Mouse (Mus musculus): Measurements from ENCODE around the gene Shisa7.
"Not testable (repeated sequence)": the region's sequence is repeated elsewhere in the genome, so short reads cannot be mapped to it uniquely, and the experiment has no call there.

The Shisa7 gene

DNA sequence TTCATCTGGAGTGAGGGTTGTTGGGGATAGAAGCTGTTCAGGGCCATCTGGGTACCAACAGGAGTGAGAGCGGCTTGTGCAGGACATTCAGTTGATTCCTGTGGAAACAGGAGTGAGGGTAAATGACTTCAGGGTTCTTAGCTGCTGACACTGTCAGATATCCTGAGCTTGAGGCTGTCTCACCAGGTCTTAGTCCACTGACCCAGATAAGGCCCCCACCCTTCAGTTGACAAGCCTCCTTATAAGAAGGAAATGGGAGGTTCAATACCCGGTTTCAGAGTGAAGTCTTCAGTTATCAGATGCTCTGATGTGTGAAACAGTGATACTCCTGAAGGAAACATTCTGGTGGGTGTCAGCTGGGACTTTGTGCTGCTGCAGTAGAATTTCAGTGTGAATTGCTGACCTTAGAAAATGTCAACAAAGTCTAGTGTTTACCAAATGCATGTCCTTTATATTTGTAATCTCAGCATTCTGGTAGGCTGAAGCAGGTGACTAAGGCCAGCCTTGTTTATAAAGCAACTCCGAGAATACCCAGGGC, 49.8 kb downstream of the Shisa7 start:
- no peak for DNase-seq (ENCODE audit: low read depth)

DNA sequence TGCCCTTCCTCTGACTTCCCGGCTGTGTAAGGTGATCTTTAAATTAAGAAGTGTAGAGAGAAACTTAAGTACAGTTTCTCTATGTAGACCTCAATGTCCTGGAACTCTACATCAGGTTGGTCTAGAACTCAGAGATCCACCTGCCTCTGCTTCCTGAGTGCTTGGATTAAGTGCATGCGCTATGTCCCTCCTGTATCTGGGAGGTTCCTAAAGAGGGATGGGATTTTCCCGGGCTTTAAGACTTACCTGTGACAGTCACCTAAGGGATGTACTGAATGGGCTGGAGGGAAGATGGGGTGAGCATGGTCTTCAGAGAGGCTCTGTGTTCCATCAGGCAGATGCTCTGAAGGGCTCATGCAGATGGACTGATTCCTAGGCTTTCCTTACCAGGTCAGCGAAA, 50.8 kb downstream of the Shisa7 start:
- DNase-seq (ENCODE audit: low read depth): no peak

DNA sequence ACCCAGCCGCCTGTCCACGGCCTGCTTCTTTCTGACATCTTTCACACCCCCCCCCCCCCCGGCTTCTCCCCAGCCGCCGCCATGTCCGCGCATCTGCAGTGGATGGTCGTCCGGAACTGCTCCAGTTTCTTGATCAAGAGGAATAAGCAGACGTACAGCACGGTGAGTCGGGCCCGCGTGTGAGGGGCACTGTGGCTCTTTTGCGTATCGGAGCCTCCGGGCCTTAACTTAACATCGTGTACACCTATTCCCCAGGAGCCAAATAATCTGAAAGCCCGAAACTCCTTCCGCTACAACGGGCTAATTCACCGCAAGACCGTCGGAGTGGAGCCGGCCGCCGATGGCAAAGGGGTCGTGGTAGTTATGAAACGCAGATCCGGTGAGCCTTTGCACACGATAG, 51.2 kb downstream of the Shisa7 start:
- not testable (repeated sequence) for DNase-seq (ENCODE audit: low read depth)

DNA sequence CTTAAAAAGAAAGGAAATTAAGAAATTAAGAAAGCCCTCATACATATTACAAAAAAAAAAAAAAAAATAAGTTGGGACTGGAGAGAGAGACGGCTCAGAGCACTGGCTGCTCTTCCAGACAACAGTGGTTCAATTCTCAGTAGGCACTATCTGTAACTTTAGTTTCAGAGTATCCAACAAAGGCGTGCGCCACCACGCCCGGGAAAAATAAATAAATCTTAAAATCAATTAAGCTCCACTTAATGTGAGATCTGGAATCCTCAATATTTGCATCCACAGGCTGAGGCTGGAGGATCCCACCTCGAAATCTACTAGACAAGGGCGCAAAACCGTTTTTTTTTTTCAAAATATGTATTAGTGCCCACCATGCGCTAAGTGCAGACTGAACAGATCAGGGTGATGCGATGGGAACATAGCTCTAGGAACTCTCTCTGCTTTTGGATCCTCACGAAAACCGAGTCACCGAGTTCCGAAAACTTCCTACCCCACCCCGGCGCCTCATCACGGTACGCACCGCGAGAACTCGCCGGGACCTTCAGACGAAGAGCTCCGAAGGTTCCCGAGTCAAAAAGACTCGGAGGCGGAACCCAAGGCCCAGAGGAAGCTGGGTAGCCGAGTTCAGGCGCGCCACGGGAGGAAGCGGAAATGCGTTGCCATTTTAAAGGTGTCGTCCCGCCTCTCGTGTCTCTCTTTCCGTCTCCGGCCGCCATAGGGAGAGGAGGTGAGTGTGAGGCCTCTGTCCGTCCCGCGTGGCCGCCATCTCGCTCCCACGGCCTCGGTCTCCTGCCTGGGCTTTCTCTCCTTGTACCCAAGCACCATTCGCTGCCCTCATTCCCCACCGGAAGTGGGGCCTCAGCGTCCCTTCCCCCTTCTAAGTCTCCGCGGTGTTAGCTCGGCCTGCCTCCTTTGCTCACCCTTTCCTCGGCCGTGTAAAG, 52.0 kb downstream of the Shisa7 start, which contains the start of gene Rpl28:
TSS of gene Rpl28 (plus strand) at position 597 of the 935 bp plus-strand sequence.
- DNase-seq (ENCODE audit: low read depth): peak; percentile 97

DNA sequence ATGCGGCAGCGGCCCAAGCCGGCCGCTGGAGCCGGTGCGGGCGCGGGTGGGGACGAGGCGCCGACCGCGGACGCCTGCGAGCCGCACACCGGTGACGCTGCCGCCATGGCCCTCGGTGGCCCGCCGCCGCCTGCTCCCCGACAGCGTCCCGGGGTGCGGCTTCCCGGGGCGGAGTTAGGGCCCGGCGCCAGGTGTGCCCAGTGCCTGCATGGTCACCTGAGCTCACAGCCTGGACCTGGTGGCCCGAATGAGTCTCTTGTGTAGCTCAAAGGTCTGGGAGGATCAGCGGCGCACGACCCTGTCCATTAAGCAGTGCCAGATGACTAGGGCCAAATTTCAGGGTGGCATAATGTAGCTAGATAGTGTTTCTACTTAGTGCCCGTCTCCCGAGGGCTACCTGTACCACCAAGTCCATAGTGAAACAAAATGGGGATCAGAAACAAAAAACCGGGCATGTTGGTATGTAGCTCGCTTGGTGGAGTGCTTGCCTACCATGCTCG, 55.0 kb downstream of the Shisa7 start, which contains the start of gene Tmem238:
TSS of gene Tmem238 (minus strand) at position 221 of the 500 bp plus-strand sequence.
- DNase-seq (ENCODE audit: low read depth): no peak

DNA sequence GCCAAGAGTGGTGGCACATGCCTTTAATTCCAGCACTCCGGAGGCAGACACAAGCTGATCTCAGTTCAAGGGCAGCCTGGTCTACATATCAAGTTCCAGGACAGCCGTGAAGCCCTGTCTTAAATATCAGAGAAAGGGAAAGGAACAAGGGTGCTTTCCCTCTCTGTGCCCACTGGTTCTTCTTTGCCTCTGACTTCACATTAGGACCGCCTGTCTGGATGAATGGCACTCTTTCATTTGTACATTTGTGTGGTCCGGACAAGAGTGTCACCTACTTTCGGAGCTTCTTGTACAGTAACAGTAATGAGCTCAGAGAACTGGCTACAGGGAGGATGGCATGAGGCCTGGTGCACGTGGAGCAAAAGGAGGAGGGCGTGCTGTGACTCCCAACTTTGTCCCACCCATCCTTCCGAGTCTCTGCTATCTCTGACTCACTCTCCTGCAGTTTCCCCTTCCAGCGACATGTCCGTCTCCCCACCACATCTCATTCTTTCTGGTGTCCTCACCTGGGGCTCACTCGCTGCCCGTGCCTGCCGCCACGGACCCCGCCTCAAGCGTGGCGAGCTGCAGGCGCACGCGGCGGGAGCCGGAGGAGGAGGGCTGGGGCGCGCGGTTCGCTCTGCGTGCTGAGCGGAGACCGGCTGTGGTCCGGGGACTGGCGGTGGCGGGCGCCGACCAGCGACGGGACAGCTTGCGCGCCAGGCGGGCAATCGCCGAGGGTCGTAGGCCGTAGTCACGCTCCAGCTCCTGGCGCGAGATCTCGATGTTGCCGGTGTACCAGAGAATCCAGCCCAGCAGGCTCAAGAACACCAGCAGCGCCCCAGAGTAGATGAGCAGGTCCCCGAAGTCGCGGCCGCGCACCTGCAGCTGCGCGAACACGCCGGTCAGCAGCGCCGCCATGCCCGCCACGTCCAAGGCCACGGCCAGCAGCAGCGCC, 55.7 kb downstream of the Shisa7 start:
- DNase-seq (ENCODE audit: low read depth): no peak

DNA sequence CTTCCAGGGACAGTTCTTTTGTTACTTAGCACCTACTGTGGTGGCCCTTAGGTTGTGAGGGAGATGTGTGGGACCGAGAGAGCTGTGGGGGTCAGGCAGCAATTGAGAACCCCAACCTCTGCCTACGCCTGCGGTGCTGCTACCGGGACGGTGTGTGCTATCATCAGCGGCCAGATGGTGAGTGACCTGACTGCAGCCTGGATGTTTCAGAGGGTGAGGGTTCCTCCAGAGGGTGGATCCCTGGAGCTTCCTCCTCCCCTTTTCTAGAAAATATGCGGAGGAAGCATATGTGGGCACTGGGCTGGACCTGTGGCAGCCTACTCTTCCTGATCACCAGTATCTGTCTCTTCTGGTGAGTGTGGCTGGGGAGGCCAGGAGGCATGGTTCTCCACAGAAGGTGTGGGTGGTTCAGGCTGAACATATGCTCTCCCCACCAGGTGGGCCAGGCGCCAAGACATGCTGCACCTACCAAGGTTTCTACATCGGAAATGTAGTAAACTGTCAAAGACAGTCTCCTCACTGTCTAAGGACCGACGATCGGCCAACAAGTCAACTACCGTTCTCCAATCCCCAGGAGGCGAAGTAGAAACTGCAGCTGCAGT, 60.7 kb downstream of the Shisa7 start:
- no peak for DNase-seq (ENCODE audit: low read depth)

DNA sequence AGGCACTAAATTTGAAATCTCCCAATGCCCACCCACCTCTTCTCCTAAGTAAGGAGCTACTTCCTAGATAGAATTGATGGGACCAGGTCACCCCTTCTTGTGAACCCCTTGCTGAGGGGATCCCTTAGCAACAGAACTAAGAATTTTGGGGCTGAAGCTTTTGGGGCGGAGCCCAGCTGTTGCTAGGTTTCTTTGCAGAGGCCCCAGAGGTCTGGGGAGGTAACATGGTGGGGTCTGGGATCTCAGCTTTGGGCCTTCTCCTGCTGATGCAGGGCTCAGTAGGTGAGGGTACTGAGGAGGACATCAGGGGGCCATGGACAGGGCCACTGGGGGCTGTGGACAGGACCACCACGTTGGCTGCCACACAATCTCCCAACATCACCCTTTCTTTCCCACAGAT, 61.7 kb downstream of the Shisa7 start, which contains the start of the genes Il11 and Tmem190:
TSS of gene Il11 (minus strand) at position 101 of the 400 bp plus-strand sequence.
TSS of gene Tmem190 (plus strand) at position 179 of the 400 bp plus-strand sequence.
- DNase-seq (ENCODE audit: low read depth): no peak

DNA sequence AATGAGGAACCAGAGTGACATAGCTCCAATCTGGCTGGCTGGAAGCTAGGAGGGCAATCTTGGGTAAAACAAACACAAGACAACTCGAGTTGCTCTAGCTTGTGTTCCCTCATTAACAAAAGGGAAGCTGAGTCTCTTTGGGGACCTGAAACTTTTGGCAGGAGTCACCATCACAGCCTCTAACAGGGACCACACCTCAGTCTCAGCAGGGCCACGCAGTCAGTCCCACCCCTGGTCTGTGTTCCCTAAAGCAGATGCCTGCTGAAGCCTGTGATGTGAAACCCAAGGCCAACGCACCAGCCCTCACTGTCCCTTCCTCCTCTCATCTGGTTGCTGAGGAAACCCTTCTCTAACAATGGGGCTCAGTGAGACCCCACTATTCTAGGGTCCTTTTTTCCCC, 62.4 kb downstream of the Shisa7 start:
- no peak for DNase-seq (ENCODE audit: low read depth)

DNA sequence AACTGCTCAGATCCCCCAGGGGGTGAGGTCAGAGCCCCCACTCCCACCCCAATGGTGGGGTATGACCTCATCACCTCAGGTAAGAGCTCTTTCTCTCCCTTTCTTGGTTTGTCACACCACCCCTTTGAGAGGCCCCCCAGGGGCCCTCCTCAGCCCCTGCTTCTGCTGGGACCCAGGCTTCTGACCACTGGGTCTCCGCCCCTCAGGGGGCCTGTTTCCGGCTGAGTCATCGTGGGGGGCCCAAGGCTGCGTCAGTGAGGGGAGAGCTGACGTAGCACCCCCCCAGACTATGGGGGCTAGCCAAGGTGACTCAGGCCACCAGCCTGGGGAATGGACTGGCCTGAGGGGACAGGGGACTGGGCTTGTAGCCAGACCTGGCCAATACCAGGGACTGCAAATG, 64.6 kb downstream of the Shisa7 start:
- DNase-seq (ENCODE audit: low read depth): no peak

DNA sequence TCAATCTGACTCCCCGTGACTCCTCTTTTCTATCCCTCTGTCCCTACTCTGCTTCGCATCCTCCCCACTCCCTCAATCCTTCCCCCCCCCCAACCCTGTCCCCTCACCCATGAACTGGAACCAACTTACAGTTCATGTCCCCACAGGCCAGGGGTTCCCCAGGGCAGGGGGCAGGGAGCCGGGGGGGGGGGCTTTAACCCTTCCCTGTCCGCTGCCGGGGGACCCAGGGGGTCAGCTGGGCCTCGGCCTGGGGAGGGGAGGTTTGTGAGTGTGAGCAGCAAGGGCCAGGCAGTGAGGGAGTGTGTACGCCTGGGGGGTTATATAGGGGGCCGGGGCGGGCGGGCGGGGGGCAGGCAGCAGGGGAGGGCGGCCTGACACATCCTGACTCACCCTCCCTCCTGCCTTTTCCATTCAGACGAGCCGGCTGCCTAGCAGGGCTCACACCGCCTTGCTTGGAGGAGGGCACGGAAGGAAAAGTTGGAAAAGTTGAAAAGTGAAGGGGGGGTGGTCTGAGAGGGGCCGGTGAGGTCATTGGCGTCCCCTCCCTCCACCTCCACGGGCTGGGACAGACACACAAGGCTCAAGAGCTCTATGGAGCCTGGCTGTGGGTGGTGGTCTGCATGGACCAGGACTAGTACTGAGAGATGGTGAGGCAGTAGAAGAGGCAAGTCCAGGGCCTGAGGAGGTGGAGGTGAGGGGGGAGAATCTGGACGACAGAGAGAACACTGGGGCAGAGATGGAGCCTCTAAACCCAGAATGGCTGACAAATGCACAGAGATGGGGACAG, 66.5 kb downstream of the Shisa7 start:
- DNase-seq (ENCODE audit: low read depth): no peak

DNA sequence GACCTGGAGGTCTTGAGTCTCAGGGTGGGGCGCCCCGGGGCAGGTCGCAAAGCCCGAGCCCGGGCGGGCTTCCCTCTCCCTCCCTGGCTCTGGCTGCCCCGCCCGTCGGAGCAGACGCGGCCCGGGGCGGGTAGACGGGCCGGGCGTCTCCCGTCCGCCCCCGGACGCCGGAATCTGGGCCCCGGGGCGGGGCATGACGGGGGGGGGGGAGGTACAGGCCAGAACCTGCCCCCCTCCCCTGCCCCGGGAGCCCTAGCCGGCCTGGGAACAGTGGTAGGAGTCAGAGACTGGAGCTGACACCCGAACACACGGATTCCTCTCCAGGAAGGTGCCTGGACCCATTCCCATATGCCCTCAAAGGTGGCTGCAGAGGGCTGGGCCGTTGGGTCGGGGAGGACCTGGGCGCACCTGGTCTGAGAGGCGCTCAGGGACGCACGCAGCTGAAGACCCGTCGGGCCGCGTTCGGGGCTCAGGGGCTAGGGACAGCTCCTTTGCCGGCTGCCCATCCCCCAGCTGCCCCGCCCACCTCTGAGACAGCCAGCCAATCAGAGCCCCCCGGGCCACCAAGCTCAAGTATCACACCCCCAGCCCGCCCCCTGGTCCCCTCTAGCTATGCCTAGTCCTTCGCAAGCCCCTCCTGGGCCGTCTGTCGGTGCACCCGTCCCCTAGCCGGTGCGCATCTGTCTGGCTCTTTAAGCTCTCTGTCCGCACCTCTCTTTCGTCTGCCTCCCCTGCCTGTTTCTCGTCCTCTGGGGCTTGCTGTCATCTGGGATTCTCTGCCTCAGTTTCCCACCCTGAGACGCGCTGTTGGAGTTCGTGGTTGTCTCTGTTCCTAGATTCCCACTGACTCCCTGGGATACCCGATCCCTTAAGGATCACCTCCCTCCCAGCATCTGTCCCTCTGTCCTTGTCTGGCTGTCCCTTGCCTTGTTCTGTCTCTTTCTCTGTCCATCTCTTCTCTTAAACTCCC, 67.3 kb downstream of the Shisa7 start:
- DNase-seq (ENCODE audit: low read depth): no peak

DNA sequence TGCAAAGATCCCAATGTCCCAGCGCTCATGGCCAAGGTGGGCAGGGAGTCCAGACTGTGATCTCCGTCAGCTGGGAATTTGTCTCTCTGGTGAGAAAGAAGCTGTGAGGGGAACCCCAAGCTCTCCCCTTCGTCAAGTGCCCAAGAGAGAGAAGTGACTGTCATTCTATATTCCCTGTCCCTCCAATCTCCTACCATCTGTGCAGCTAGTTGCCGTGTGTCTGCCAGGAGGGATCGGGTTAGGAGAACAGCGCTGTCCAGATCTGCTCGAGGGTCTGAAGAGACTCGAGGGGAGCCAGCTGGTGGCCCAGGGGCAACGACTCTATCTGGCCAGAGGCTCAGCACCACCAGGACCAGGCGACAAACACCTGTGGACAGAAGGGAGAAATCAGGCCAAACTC, 68.4 kb downstream of the Shisa7 start:
- no peak for DNase-seq (ENCODE audit: low read depth)

Measured in c-Kit-positive CD71-negative TER-119-negative erythroid progenitor cells, embryonic 14.5 days (primary cell).